Mouse (Mus musculus): ENCODE measurements around the gene Phf13. TPM values are rescaled to one million over a fixed set of nuclear protein-coding genes. Genes with fewer than 3 reads are reported as not detected.

The Phf13 gene
- 3.2 TPM for polyA plus RNA-seq (2015; fragmentation: Illumina TruSeq; extraction: RNeasy Lipid Tissue Mini Kit (QIAGEN cat#74804); ENCODE audit: insufficient read depth, low read depth, low replicate concordance)

GRCm38 (mm10) chr4:151996173-151996950, at the start of gene Phf13:
Phf13 (minus strand) TSS chr4:151996258.

GRCm38 (mm10) chr4:152038985-152039830, 43.1 kb upstream of the Phf13 start, which contains the start of gene Nol9:
Nol9 (plus strand) TSS chr4:152039321.

GRCm38 (mm10) chr4:152038225-152038984, 42.3 kb upstream of the Phf13 start, which contains the start of gene Tas1r1:
Tas1r1 (minus strand) TSS chr4:152038568.

GRCm38 (mm10) chr4:152027524-152027923, 31.5 kb upstream of the Phf13 start, which contains the start of gene Zbtb48:
Zbtb48 (minus strand) TSS chr4:152027671.

GRCm38 (mm10) chr4:152008622-152009075, 12.6 kb upstream of the Phf13 start, which contains the start of gene Klhl21:
Klhl21 (plus strand) TSS chr4:152008803.

GRCm38 (mm10) chr4:151988342-151989109, 7.5 kb downstream of the Phf13 start, which contains the start of gene Thap3:
Thap3 (minus strand) TSS chr4:151988997.

Other genes starting within 250 kb of the Phf13 start
- gene Camta1, start 134.4 kb downstream of the Phf13 start, polyA plus RNA-seq (2015; fragmentation: Illumina TruSeq; extraction: RNeasy Lipid Tissue Mini Kit (QIAGEN cat#74804); ENCODE audit: insufficient read depth, low read depth, low replicate concordance): 2.3 TPM
- 16.4 TPM for gene Dnajc11, start 62.6 kb downstream of the Phf13 start, polyA plus RNA-seq (2015; fragmentation: Illumina TruSeq; extraction: RNeasy Lipid Tissue Mini Kit (QIAGEN cat#74804); ENCODE audit: insufficient read depth, low read depth, low replicate concordance)
- gene Thap3, start 7.3 kb downstream of the Phf13 start, polyA plus RNA-seq (2015; fragmentation: Illumina TruSeq; extraction: RNeasy Lipid Tissue Mini Kit (QIAGEN cat#74804); ENCODE audit: insufficient read depth, low read depth, low replicate concordance): 14.0 TPM
- 4.6 TPM for gene Klhl21, start 12.5 kb upstream of the Phf13 start, polyA plus RNA-seq (2015; fragmentation: Illumina TruSeq; extraction: RNeasy Lipid Tissue Mini Kit (QIAGEN cat#74804); ENCODE audit: insufficient read depth, low read depth, low replicate concordance)
- 9.8 TPM for gene Zbtb48, start 31.4 kb upstream of the Phf13 start, polyA plus RNA-seq (2015; fragmentation: Illumina TruSeq; extraction: RNeasy Lipid Tissue Mini Kit (QIAGEN cat#74804); ENCODE audit: insufficient read depth, low read depth, low replicate concordance)
- gene Tas1r1, start 42.3 kb upstream of the Phf13 start, polyA plus RNA-seq (2015; fragmentation: Illumina TruSeq; extraction: RNeasy Lipid Tissue Mini Kit (QIAGEN cat#74804); ENCODE audit: insufficient read depth, low read depth, low replicate concordance): not detected
- gene Nol9, start 43.1 kb upstream of the Phf13 start, polyA plus RNA-seq (2015; fragmentation: Illumina TruSeq; extraction: RNeasy Lipid Tissue Mini Kit (QIAGEN cat#74804); ENCODE audit: insufficient read depth, low read depth, low replicate concordance): 5.2 TPM
- 7.3 TPM for gene Plekhg5, start 76.2 kb upstream of the Phf13 start, polyA plus RNA-seq (2015; fragmentation: Illumina TruSeq; extraction: RNeasy Lipid Tissue Mini Kit (QIAGEN cat#74804); ENCODE audit: insufficient read depth, low read depth, low replicate concordance)
- 2.1 TPM for gene Tnfrsf25, start 119.7 kb upstream of the Phf13 start, polyA plus RNA-seq (2015; fragmentation: Illumina TruSeq; extraction: RNeasy Lipid Tissue Mini Kit (QIAGEN cat#74804); ENCODE audit: insufficient read depth, low read depth, low replicate concordance)
- 1.5 TPM for gene Espn, start 156.1 kb upstream of the Phf13 start, polyA plus RNA-seq (2015; fragmentation: Illumina TruSeq; extraction: RNeasy Lipid Tissue Mini Kit (QIAGEN cat#74804); ENCODE audit: insufficient read depth, low read depth, low replicate concordance)
- not detected for gene Hes2, start 162.6 kb upstream of the Phf13 start, polyA plus RNA-seq (2015; fragmentation: Illumina TruSeq; extraction: RNeasy Lipid Tissue Mini Kit (QIAGEN cat#74804); ENCODE audit: insufficient read depth, low read depth, low replicate concordance)
- gene Acot7, start 181.9 kb upstream of the Phf13 start, polyA plus RNA-seq (2015; fragmentation: Illumina TruSeq; extraction: RNeasy Lipid Tissue Mini Kit (QIAGEN cat#74804); ENCODE audit: insufficient read depth, low read depth, low replicate concordance): 6.0 TPM